Mouse (Mus musculus) embryonic facial prominence, embryonic 12.5 days (tissue): ENCODE results near the gene Krt9. TPM values are rescaled to one million over a fixed set of nuclear protein-coding genes. Genes with fewer than 3 reads are reported as not detected.
"Not testable (repeated sequence)": the region's sequence is repeated elsewhere in the genome, so short reads cannot be mapped to it uniquely, and the experiment has no call there.

Source experiments
- ATAC-seq: fragments of 200-750 bp; cut with Nextera tagmentation; 2 replicates; pipeline ENCODE4 v1.8.0; 2017; ENCODE audit not compliant: insufficient number of reproducible peaks, insufficient read depth, low FRiP score, low TSS enrichment
- H3K27ac ChIP-seq: fragments of 300-500 bp; sonication (generic); 2 replicates; pipeline ENCODE4 v1.5.1; 2016; ENCODE audit warnings: mild to moderate bottlenecking
- H3K27me3 ChIP-seq: fragments of 300-500 bp; sonication (generic); 2 replicates; pipeline ENCODE4 v1.6.1; 2016; ENCODE audit warnings: mild to moderate bottlenecking, moderate library complexity
- H3K36me3 ChIP-seq: fragments of 300-500 bp; sonication (generic); 2 replicates; pipeline ENCODE4 v1.6.1; 2016; ENCODE audit warnings: mild to moderate bottlenecking
- H3K4me1 ChIP-seq: fragments of 300-500 bp; sonication (generic); 2 replicates; pipeline ENCODE4 v1.6.1; 2016
- H3K4me2 ChIP-seq: fragments of 300-500 bp; sonication (generic); replicated peaks from 2 replicates; pipeline ENCODE4 v1.6.1; 2016; ENCODE audit warnings: mild to moderate bottlenecking, moderate library complexity
- H3K4me3 ChIP-seq: fragments of 300-500 bp; sonication (generic); 2 replicates; pipeline ENCODE4 v1.5.1; 2016; ENCODE audit warnings: mild to moderate bottlenecking
- H3K9ac ChIP-seq: fragments of 300-500 bp; sonication (generic); 2 replicates; pipeline ENCODE4 v1.6.1; 2016; ENCODE audit warnings: mild to moderate bottlenecking, moderate library complexity
- H3K9me3 ChIP-seq: fragments of 300-500 bp; sonication (generic); 2 replicates; pipeline ENCODE4 v1.6.1; 2016; ENCODE audit warnings: mild to moderate bottlenecking, moderate library complexity
- WGBS: fragments of 180-500 bp; shearing (Covaris S2); methylation state at CpG from one replicate; pipeline ENCODE4 v1.1.7; 2016; 5-methylcytosine and 5-hydroxymethylcytosine counted together
- polyA plus RNA-seq: library from polyadenylated mRNA; unstranded; fragments of >200 nt; fragmentation: Nextera tagmentation; extraction: Ambion mirVana; gene quantifications from 2 replicates; pipeline ENCODE4 v1.2.1, GENCODE M21; 2016

Krt9 gene
- not detected in 2 replicates for polyA plus RNA-seq

- no peak within 1 kb of the TSS for H3K4me2 ChIP-seq
- no peaks in the 10 kb centered on the region for H3K4me1 ChIP-seq
- 49% methylated on average over 9 of the region's 9 CpGs for WGBS
- H3K9me3 ChIP-seq: no peaks in the 10 kb centered on the region
- no peak within 1 kb of the TSS for H3K27ac ChIP-seq
- no peaks in the 10 kb centered on the region for H3K36me3 ChIP-seq
- H3K27me3 ChIP-seq: no peaks in the 10 kb centered on the region
- H3K4me3 ChIP-seq: no peak within 1 kb of the TSS
- H3K9ac ChIP-seq: no peak within 1 kb of the TSS
- no peak for ATAC-seq
These were observed at the start of gene Krt9 for GRCm38 (mm10) chr11:100192992-100193391. Krt9 (minus strand) TSS chr11:100193246.

DNA sequence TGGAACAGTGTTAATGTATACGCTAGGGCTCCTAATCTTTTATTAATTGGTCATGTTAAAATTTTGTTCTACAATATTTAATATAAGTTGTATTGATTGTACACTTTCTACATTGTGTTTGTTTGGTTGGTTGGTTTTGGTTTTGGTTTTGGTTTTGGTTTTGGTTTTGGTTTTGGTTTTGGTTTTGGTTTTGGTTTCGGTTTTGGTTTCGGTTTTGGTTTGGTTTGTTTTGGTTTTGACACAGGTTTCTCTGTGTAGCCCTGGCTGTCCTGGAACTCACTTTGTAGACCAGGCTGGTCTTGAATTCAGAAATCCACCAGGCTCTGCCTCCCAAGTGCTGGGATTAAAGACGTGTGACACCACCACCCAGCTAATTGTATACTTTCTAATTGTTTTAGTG, 47.2 kb upstream of the Krt9 start:
- not testable (repeated sequence) for H3K36me3 ChIP-seq, H3K27ac ChIP-seq, H3K4me2 ChIP-seq, H3K27me3 ChIP-seq, H3K4me3 ChIP-seq, H3K4me1 ChIP-seq, H3K9ac ChIP-seq, ATAC-seq, H3K9me3 ChIP-seq
- WGBS: 90% methylated on average over 4 of the region's 4 CpGs

DNA sequence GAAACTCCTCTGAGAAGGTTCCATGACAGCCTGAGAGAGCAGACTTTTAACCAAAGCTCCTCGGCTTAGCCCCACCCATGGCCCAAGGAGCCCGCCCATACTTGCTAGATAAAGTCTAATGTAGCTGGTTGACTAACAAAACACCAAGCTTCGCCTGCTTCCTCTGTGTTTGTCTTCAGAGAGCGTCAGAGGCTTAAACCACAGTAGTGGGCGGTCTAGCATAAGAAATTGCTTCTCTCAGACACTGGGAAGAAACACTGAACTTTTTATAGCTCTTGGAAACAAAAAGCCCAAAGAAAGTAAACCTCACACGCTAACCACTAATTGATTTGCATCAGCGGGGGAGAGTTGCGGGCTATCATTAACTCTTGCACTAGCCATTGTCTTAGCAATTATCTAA, 28.7 kb upstream of the Krt9 start:
- H3K9ac ChIP-seq: no peak overlapping the region
- no peaks in the 10 kb centered on the region for H3K27me3 ChIP-seq
- no peaks in the 10 kb centered on the region for H3K36me3 ChIP-seq
- no peak overlapping the region for H3K27ac ChIP-seq
- no peak overlapping the region for H3K4me3 ChIP-seq
- no peak overlapping the region for H3K4me2 ChIP-seq
- WGBS: 76% methylated on average over 8 of the region's 8 CpGs
- H3K4me1 ChIP-seq: no peaks in the 10 kb centered on the region
- H3K9me3 ChIP-seq: 0 out of 2 replicates have a peak, but pooled peaks cover 3% of the 10 kb centered on the region
- no peak for ATAC-seq

DNA sequence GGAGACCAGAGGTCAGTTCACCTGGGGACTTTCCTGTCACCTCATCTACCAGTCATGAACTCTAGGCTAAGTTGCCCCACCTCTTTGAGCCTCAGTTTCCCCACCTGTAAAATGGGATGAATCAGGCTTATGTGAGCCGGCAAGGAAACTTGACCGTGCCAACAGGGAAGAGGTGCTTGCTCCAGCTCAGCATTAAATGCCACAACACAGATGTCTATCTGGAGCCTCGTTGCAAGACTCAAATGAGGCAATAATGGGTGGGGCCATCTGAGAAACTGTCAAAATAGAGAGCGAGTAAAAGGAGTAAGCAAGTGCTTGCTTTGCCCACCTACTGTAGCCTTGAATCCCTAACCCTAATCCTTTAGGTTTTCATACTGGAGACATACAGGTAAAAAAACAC, 26.3 kb upstream of the Krt9 start:
- no peaks in the 10 kb centered on the region for H3K36me3 ChIP-seq

GRCm38 (mm10) chr11:100208542-100208941, 15.5 kb upstream of the Krt9 start:
- Histone ChIP-seq H3K27me3 (no peaks in the 10 kb centered on the region), H3K9ac (no peak overlapping the region), H3K4me2 (no peak overlapping the region), H3K4me3 (no peak overlapping the region), H3K27ac (peak overlapping the region; percentile 63; the same call in 1 of the 2 replicates), H3K9me3 (no peaks in the 10 kb centered on the region), H3K4me1 (no peaks in the 10 kb centered on the region), H3K36me3 (no peaks in the 10 kb centered on the region)
- 45% methylated on average over 6 of the region's 6 CpGs for WGBS
- ATAC-seq: no peak

More for the DNA sequence above, 26.3 kb upstream of the Krt9 start:
- Histone ChIP-seq H3K4me2 (no peak overlapping the region), H3K4me3 (no peak overlapping the region), H3K9me3 (no peaks in the 10 kb centered on the region), H3K4me1 (no peaks in the 10 kb centered on the region), H3K27ac (no peak overlapping the region), H3K27me3 (no peaks in the 10 kb centered on the region), H3K9ac (no peak overlapping the region)
- ATAC-seq: no peak
- 82% methylated on average over 4 of the region's 4 CpGs for WGBS

DNA sequence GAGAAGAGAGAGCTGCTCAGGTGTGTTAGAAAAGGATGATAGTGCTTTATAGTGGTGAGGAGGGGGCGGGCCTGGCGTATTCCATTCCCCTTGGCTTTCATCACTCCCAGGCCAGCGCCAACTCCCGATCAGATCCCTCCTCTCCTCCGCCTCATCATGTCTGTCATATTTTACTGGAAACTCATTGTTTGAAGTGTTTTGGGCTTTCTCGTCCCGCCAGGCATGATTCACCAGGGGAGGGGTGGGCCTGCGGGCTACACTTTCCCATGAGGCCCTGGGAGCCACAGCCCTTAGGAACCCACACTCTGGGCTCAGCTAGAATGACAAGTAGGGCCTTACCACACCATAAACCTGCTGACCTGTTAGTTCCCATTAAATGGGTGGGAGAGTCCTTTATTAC, 14.5 kb upstream of the Krt9 start, which contains the start of gene Krt14:
Gene Krt14, minus strand, starts transcription at position 51 of the 400 bp plus-strand sequence.
- Histone ChIP-seq H3K36me3 (no peaks in the 10 kb centered on the region), H3K4me3 (0 out of 2 replicates have a peak within 1 kb of the TSS, but pooled peaks have one; percentile 2), H3K9me3 (no peaks in the 10 kb centered on the region), H3K27me3 (no peaks in the 10 kb centered on the region), H3K9ac (no peak within 1 kb of the TSS), H3K4me1 (no peaks in the 10 kb centered on the region), H3K27ac (peak within 1 kb of the TSS; percentile 63), H3K4me2 (no peak within 1 kb of the TSS)
- no peak for ATAC-seq
- WGBS: 85% methylated on average over 8 of the region's 8 CpGs

- WGBS: 22% methylated on average over 6 of the region's 6 CpGs
- Histone ChIP-seq H3K4me3 (no peak overlapping the region), H3K9me3 (no peaks in the 10 kb centered on the region), H3K36me3 (no peaks in the 10 kb centered on the region), H3K4me1 (no peaks in the 10 kb centered on the region), H3K27ac (no peak overlapping the region), H3K4me2 (no peak overlapping the region), H3K9ac (no peak overlapping the region), H3K27me3 (no peaks in the 10 kb centered on the region)
- ATAC-seq: no peak
These were observed 10.4 kb upstream of the Krt9 start for GRCm38 (mm10) chr11:100203448-100203847.

DNA sequence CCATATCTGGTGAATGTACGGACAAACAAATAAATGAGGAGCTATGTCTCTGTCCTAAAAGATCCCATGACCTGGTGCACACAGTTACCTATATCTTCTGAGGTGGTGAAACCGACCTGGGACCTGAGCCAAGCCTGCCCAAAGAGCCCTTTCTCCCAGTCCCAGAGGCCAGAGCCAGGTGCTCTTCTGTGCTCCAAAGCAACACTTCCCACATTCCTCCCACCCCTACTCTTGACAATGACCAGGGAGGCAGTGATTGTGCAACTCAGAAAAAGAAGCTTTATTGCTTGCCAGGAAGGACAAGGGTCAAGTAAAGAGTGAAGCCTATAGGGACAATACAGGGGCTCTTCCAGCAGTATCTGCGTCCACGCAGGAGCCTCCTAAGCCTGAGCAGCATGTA, 9.9 kb upstream of the Krt9 start:
- Histone ChIP-seq H3K9ac (no peak overlapping the region), H3K27me3 (no peaks in the 10 kb centered on the region)

DNA sequence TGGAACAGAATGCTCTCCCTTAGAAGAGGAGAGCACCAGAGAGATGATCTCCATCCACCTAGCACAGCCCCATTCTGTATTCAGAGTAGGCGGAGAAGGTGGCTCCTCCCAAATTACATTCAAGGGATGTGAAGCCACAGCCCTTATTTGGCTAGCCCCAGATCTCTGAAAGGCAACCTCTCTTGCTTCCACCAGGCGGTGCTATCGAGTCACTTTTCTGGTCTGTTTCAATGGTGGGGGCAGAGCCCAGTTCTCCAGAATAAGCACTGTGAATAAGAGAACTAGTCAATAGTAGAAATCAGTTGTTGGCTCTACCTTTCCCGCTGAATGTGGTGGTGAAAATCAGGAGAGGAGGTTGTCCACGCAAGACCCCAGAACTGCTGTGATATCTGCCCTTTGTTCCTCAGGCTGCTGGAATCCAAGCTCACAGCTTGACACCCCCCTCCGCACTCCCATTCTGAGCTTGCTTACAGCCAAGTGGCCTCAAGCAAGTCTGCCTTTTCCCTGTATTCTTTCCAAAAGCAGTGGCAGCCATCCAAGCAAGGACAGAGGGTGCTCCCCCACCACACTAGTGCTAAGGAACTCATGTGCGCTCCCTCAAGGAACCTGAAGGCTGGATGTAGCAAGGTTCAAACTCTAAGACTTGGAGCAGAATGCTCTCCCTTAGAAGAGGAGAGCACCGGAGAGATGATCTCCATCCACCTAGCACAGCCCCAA, 7.2 kb upstream of the Krt9 start:
- H3K4me3 ChIP-seq: no peak overlapping the region
- H3K4me2 ChIP-seq: no peak overlapping the region
- no peaks in the 10 kb centered on the region for H3K9me3 ChIP-seq
- H3K9ac ChIP-seq: no peak overlapping the region
- H3K4me1 ChIP-seq: no peaks in the 10 kb centered on the region
- H3K27ac ChIP-seq: no peak overlapping the region
- ATAC-seq: no peak
- H3K27me3 ChIP-seq: no peaks in the 10 kb centered on the region
- WGBS: 42% methylated on average over 8 of the region's 8 CpGs
- no peaks in the 10 kb centered on the region for H3K36me3 ChIP-seq

More for the DNA sequence above, 9.9 kb upstream of the Krt9 start:
- H3K27ac ChIP-seq: no peak overlapping the region
- H3K4me1 ChIP-seq: no peaks in the 10 kb centered on the region
- WGBS: 77% methylated on average over 4 of the region's 4 CpGs
- no peak for ATAC-seq
- H3K9me3 ChIP-seq: no peaks in the 10 kb centered on the region
- no peak overlapping the region for H3K4me2 ChIP-seq
- no peak overlapping the region for H3K4me3 ChIP-seq
- H3K36me3 ChIP-seq: no peaks in the 10 kb centered on the region

- H3K36me3 ChIP-seq: no peaks in the 10 kb centered on the region
- H3K27me3 ChIP-seq: no peaks in the 10 kb centered on the region
- H3K4me2 ChIP-seq: no peak overlapping the region
- no peaks in the 10 kb centered on the region for H3K4me1 ChIP-seq
- no peak overlapping the region for H3K9ac ChIP-seq
- WGBS: 80% methylated on average over 4 of the region's 4 CpGs
- no peaks in the 10 kb centered on the region for H3K9me3 ChIP-seq
- H3K4me3 ChIP-seq: no peak overlapping the region
- ATAC-seq: no peak
- no peak overlapping the region for H3K27ac ChIP-seq
These were observed 5.6 kb upstream of the Krt9 start for GRCm38 (mm10) chr11:100198666-100199065.

- H3K4me2 ChIP-seq: no peak overlapping the region
These were observed 1.2 kb downstream of the Krt9 start for GRCm38 (mm10) chr11:100191820-100192219.

GRCm38 (mm10) chr11:100186736-100187135, 6.3 kb downstream of the Krt9 start:
- Histone ChIP-seq H3K4me2 (no peak overlapping the region), H3K9ac (no peak overlapping the region), H3K9me3 (no peaks in the 10 kb centered on the region), H3K4me3 (no peak overlapping the region), H3K27me3 (no peaks in the 10 kb centered on the region), H3K4me1 (no peaks in the 10 kb centered on the region), H3K27ac (no peak overlapping the region), H3K36me3 (no peaks in the 10 kb centered on the region)
- no peak for ATAC-seq
- 88% methylated on average over 8 of the region's 8 CpGs for WGBS

More at GRCm38 (mm10) chr11:100191820-100192219, 1.2 kb downstream of the Krt9 start:
- 94% methylated on average over 3 of the region's 3 CpGs for WGBS
- Histone ChIP-seq H3K9ac (no peak overlapping the region), H3K4me1 (no peaks in the 10 kb centered on the region), H3K4me3 (no peak overlapping the region), H3K9me3 (no peaks in the 10 kb centered on the region), H3K27ac (no peak overlapping the region), H3K36me3 (no peaks in the 10 kb centered on the region), H3K27me3 (no peaks in the 10 kb centered on the region)
- ATAC-seq: no peak
